Mouse (Mus musculus) heart, postnatal 0 days (tissue): Measurements from ENCODE around the gene Slc39a11.

Experiments used
- CTCF ChIP-seq: IDR thresholded peaks from 2 replicates; pipeline ENCODE4 v1.5.1; 2016; ENCODE audit warnings: antibody characterized with exemption, control low read depth, low read depth
- EP300 ChIP-seq: IDR thresholded peaks from 2 replicates; pipeline ENCODE4 v1.6.1; 2016; ENCODE audit warnings: antibody characterized with exemption, low read depth

DNA sequence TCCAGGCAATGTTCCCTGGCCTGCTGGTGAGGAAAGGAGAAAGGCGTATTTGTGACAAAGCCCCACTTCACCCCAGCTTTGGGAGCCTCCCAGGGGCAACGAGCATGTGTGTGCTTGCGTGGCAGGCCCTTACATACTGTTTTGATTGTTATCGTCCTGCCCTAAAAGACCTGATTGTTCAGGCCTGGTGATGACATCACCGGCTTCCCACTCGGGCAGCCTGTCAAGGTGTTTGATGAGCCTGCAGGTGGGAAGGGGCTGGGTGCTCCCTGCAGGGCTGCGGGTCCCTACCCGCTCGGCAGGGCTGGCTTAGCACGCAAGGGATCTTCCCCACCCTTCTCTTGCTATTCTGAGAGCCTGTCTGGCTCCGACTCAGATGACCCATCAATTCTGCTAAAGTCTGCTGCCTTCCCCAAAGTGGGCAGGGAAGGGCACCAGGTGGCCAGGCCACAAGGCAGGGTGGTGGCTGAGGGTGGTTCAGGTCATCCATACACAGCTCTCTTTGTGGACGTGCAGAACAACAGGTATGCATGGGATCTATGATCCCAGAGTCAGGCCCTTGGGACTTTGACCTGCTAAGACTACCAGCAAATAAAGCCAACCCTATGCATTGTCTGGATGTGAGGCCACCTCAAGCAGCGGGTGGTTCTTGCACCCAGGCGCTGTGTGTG, 390.0 kb downstream of the Slc39a11 start:
- TF ChIP-seq CTCF: no peak
- no peak for TF ChIP-seq EP300
